Mouse (Mus musculus) MN1 (cell line): ENCODE data around the gene Adad1.

Experiments
- DNase-seq: peaks from one replicate; pipeline ENCODE4 v3.0.0-alpha.2; 2016; ENCODE audit warnings: low spot score

The Adad1 gene

GRCm38 (mm10) chr3:37063406-37063805 lies at the start of gene Adad1:
TSS of gene Adad1 (plus strand) at chr3:37063527.
- no peak for DNase-seq

DNA sequence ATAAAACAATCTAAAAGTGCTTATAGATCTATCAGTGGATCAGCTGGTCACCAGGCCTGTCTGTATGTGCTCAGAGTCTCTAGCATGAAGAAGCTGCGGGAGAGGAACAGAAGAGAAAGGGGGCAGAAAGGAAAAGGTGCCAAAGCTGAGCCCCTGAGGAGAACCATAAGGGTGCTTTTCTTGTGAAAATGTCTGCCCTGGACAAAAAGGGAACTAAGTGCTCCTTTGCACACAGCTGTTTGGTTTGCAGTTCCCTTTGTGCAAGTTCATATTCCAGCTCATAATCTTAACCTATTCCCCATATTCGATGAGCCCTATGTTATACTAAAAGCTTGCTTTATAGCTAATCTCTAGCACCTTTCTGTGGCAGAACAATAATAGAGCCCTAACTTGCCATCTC lies 25.3 kb upstream of the Adad1 start:
- DNase-seq = no peak

DNA sequence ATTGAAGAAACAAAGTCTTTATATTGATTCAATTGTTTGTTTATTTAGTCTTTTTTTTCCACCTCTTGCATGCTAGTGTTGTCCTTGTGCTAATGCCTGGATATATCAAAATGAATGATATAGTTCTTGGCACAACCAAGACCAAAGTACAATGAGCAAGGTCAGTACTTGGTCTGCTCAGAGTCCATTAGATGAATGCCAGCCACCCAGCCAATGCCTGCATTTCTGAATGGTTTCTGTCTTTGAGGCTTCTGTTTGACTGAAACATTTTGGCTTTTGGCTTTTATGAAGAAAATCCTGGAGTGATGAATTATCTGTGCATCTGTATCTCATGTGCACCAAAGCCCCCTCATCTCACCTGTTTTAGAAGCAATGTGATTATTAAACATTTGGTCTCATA lies 23.5 kb upstream of the Adad1 start:
- DNase-seq = no peak

- DNase-seq = no peak
Observed at GRCm38 (mm10) chr3:37051491-37051890, 11.8 kb upstream of the Adad1 start.

GRCm38 (mm10) chr3:37073211-37073610 lies 9.9 kb downstream of the Adad1 start:
- DNase-seq = no peak

GRCm38 (mm10) chr3:37084860-37085259 lies 21.5 kb downstream of the Adad1 start:
- no peak for DNase-seq

GRCm38 (mm10) chr3:37090721-37091120 lies 27.4 kb downstream of the Adad1 start:
- DNase-seq = no peak

DNA sequence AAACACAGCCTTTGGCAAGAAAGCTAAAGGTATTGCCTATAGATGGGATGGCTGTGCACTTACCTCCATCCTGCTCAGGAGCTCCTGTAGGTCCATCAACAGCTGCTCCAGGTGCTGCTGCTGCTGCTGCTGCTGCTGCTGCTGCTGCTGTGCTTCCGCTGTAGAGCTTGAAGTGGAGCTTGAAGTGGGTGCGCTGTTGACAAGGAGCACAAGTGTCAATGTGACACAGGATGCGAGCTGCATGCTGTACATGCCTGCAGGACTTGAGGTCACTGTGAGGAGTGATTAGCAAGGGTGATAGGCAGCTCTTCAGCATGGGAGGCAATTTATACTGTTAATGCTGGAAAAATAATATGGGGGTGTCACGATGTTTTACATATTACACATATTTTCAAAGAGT lies 62.3 kb downstream of the Adad1 start, which contains the start of gene Il2:
Gene Il2 (minus strand): TSS at position 305 of the 400 bp plus-strand sequence.
- DNase-seq = no peak

DNA sequence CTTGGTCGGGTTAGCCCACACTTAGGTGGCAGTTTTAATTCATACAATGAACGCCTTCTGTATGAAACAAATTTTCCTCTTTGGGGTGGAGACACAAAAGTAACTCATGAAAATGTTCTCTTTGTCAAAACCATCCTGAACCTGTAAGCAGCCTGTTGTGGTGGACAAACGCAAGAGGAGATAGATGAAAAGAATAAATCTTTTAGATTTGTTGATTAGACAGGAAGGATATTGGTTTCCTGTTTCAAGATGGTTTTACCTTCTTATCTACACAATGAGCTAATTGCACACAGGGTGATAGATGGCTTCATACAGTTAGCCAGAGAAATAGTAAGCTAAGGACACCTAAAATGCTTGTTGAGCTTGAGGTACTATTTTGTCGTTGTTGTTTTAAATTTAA lies 62.8 kb downstream of the Adad1 start:
- DNase-seq = no peak

GRCm38 (mm10) chr3:37128269-37128668 lies 64.9 kb downstream of the Adad1 start:
- no peak for DNase-seq

GRCm38 (mm10) chr3:37129063-37129462 lies 65.7 kb downstream of the Adad1 start:
- no peak for DNase-seq

DNA sequence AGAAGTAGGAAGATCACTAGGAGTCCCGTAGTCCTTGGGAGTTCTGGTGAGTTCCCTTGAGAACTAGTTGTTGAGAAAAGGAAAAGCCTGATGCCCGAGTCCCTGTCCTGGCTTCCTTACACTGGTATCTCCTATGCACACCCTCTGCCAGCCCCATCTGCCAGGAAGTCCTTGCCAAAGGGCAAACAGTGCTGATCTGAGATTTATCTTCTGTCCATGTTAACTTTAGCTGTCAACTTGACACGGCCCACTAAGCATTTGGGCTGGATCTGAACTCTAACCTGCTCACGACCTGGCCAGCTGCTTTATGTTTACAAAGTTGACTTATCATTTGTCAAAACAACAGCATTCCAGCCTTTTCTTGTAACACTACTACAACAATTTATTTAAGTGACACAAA lies 73.9 kb downstream of the Adad1 start:
- DNase-seq = no peak

DNA sequence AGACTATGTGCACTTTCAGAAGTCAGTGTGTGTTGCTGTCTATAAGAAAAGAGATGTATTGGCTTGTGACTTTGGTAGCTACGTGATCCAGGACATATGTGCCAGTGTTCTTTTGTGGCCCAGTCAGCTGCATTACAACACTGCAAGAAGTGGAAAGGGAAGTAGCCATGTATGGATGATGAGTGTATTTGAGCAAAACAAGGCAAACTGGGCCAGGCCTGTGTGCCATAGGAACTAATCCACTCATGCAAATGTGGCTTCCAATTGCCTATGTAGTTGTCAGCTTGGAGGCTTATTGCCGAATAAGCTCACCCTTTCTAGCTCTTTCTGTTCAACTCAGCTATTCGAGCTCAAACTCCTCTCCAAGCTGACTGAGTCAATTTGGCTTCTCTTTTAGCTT lies 75.9 kb downstream of the Adad1 start:
- DNase-seq = no peak

- no peak for DNase-seq
Observed at GRCm38 (mm10) chr3:37140168-37140906, 77.0 kb downstream of the Adad1 start.

DNA sequence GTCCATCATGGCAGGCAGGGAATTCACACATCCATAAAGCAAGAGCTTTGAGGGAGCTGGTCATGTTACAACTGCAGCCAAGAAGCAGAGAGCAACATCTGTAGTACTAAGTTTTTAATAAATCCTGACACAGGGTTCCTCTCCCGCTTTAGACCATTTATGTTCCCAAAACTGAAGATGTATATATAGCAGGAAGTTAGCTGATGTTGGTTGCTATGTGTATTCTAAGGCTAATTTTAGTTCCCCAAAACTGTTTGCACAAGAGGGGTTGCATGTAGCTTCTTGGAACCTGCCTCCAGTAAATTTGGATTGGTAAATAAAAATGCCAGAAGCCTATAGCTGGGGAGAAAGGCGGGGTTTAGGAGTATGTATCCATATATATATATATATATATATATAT lies 78.5 kb downstream of the Adad1 start:
- DNase-seq = no peak

DNA sequence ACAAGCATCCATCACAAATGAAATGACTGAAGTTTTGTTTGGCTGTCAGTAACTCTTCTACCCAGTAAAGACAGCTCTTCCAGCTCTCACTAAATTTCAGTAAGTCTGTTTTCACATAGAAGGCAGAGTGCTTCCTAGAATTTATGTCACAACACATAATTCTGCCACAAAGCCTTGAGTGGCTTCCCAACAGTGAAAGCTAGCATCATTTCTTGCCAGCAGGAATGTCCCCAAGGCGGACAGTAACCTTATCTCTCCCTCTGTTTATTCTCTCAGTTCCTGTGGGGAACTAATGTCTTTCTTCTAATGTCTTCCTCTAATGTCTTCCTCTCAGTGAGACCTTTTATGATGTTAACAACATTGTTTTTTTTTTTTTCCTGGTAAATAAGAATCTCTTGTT lies 81.7 kb downstream of the Adad1 start:
- no peak for DNase-seq

GRCm38 (mm10) chr3:37146406-37146805 lies 83.1 kb downstream of the Adad1 start:
- DNase-seq = no peak

DNA sequence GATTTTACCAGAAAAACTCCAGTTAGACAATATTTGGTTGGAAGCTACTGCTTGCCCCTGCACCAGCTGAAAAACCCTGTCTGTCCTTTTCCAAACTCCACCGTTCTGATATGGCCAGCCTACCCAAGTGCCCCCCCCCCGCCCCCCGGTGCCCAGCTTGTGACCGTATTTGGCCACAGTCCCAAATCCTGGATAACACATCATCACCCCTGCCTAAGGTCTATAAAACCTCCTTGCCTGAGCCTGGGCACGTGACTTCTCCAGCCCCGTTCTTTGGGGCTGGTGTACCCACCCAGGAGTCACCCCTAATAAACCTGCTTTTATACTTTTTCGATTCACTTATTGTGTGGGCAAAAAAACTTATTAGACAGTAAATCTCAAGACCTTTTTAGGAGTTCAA lies 83.5 kb downstream of the Adad1 start:
- no peak for DNase-seq

GRCm38 (mm10) chr3:37152274-37152673 lies 88.9 kb downstream of the Adad1 start:
- no peak for DNase-seq

- DNase-seq = no peak
Observed at GRCm38 (mm10) chr3:37153004-37153403, 89.7 kb downstream of the Adad1 start.

DNA sequence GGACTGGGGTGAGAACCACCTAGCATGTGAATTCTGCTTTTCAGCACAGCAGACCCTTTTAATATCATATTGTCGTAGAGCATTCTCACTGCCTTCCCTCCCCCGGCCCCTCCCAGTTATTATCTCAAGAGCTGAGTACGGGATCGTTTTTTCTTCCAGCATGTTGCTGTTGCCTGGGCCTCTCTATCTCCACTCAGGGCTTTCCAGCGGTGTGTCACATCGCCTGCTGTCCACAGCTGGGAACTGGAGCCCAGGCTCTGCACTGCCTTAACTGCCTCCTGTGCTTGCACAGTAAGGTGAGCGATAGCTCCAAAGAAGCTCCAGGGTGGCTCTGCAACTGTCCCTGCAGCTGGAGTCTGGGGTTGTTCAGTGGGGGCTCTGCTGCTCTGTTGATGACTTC lies 91.1 kb downstream of the Adad1 start:
- DNase-seq = no peak

DNA sequence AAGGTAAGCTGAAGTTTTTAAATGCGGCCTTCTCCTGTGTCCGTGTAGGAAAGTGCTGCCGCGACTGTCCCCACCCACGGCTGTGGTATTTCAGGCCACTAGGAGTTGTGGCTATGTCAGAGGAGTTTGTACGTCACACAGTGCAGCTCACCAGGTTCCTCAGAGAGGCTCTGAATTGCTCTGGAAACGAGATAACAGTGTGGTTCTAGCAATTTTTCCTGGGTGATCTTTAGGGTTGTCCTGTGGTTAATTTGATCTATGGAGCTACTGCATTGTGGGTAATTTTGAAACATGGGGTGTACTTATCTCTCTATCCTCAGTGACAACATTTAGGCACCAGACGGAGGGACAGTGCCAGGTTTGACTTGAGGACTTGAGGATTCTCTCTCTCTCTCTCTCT lies 93.8 kb downstream of the Adad1 start:
- DNase-seq = no peak

GRCm38 (mm10) chr3:37158246-37158645 lies 94.9 kb downstream of the Adad1 start:
- no peak for DNase-seq

DNA sequence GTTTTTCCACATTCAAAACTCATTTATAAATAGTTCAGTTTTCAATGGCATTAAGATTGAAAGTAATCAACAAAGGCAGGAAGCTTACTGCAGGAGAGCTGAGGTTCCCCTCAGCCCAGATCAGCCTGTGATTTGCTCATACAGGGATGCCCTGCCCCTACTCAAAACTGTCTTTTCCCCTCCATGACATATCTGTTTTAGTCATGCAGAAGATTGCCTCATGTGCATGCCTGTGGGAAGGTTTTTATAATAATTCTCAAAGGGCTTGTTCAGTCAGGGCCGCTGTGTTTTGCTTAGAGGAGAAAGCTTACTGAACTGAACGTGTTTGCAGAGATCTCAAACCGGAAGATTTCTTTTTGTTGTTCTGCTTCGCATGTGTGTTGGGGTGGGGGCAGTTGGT lies 97.8 kb downstream of the Adad1 start:
- no peak for DNase-seq
